Mouse (Mus musculus): Measurements from ENCODE around the gene Baiap3. TPM values are rescaled to one million over a fixed set of nuclear protein-coding genes. Genes with fewer than 3 reads are reported as not detected.

Gene Baiap3
- polyA plus RNA-seq (2015; fragmentation: Nextera tagmentation; extraction: Ambion mirVana) = 30.2 and 38.1 TPM in 2 replicates

DNA sequence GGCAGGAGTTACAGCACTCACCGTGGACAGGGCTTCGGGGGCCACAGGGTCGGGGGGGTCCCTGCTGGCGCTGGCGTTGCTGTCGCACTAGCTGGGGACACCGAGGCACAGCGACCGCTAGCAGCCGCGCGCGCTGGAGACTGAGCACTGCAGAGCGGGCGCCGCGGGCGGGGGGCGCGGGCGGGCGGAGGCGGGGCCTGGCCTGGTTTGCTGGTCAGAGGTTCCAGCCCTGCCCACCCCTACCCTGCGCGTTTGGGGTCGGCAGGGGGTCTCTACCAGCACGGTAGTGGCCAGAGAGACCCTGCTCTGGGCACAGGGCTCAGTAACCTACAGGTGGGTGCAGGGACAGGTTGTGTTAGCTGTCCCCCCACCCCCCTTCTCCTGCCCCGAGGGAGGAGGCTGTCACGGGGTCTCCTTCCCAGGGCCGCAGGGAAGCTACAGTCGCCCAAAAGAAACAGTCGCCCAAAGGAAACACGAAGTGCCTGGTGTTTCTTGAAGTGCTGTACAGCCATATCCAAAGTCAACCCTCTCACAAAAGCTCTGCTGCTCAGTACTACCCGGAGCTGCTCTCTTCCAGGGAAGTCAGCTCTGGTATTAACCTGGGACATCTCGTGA, at the start of gene Baiap3:
Gene Baiap3 (minus strand): TSS at position 225 of the 615 bp plus-strand sequence.
- 3% methylated on average over 35 of the region's 35 CpGs for WGBS
- Histone ChIP-seq H3K9ac (ENCODE audit: low read depth, low read length) (peak within 1 kb of the TSS; percentile 53), H3K9me3 (replicated peaks; ENCODE audit: control insufficient read depth, low read length, poor library complexity, severe bottlenecking) (no peaks in the 10 kb centered on the region), H3K27me3 (ENCODE audit: control insufficient read depth, insufficient read depth, low read depth, low read length) (no peaks in the 10 kb centered on the region), H3K4me3 (ENCODE audit: low read depth, low read length) (peak within 1 kb of the TSS; percentile 39), H3K36me3 (ENCODE audit: control insufficient read depth, insufficient read depth, low read length) (no peaks in the 10 kb centered on the region), H3K4me1 (ENCODE audit: control insufficient read depth, insufficient read depth, low read length) (peaks cover 52% of the 10 kb centered on the region), H3K27ac (ENCODE audit: low read length) (no peak within 1 kb of the TSS), H3K4me2 (ENCODE audit: low read length) (peak within 1 kb of the TSS; percentile 67)
- ATAC-seq = peak; percentile 2; the same call in 1 of the 2 replicates

DNA sequence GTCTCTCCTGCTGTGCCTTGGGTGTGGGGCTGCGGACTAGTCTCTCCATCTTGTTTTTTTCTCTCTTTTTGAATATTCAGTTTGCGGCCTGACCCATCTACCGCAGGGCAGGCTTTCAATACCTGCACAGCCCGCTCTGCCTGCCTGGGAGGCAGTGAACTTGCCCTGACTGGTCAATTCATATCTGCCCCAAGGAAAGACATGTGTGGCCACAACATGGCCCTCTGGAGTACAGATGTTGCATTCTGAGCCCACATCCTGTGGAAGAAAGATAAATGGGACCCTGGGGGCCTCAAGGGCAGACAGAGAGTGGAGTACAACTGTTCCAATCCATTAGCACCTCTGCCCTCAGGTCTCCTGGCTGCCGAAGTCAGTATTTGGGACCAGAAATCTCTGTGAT, 41.9 kb upstream of the Baiap3 start, which contains the start of gene Prss34:
Gene Prss34 (plus strand): TSS at position 301 of the 400 bp plus-strand sequence.
- Histone ChIP-seq H3K4me2 (ENCODE audit: low read length) (no peak within 1 kb of the TSS), H3K4me1 (ENCODE audit: control insufficient read depth, insufficient read depth, low read length) (no peaks in the 10 kb centered on the region), H3K4me3 (ENCODE audit: low read depth, low read length) (no peak within 1 kb of the TSS), H3K36me3 (ENCODE audit: control insufficient read depth, insufficient read depth, low read length) (no peaks in the 10 kb centered on the region), H3K9me3 (replicated peaks; ENCODE audit: control insufficient read depth, low read length, poor library complexity, severe bottlenecking) (no peaks in the 10 kb centered on the region), H3K27ac (ENCODE audit: low read length) (no peak within 1 kb of the TSS), H3K27me3 (ENCODE audit: control insufficient read depth, insufficient read depth, low read depth, low read length) (no peaks in the 10 kb centered on the region), H3K9ac (ENCODE audit: low read depth, low read length) (no peak within 1 kb of the TSS)
- WGBS = 90% methylated on average over 5 of the region's 5 CpGs
- no peak for ATAC-seq

DNA sequence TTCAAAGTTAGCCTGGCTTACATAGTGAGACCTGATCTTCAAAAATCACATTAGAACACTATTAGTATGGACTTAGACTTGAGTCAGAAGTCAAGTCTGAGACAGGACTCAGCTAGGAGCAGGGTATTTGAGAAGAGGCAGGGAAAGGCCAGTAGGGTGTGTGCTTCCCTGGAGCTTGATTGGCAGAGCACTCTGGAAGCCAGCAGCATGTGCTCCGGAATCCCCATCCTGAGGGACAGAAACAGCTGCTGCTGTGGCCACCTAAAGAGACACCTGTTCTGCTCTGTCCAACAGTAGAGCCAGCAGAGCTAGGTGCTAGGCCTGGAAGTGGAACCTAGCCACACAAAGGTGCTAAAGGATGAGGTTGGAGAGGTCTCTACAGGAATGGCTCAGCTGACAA, 37.9 kb upstream of the Baiap3 start:
- Histone ChIP-seq H3K4me2 (ENCODE audit: low read length) (no peak overlapping the region), H3K27me3 (ENCODE audit: control insufficient read depth, insufficient read depth, low read depth, low read length) (no peaks in the 10 kb centered on the region), H3K4me1 (ENCODE audit: control insufficient read depth, insufficient read depth, low read length) (no peaks in the 10 kb centered on the region), H3K9ac (ENCODE audit: low read depth, low read length) (no peak overlapping the region), H3K9me3 (replicated peaks; ENCODE audit: control insufficient read depth, low read length, poor library complexity, severe bottlenecking) (no peaks in the 10 kb centered on the region), H3K4me3 (ENCODE audit: low read depth, low read length) (no peak overlapping the region), H3K36me3 (ENCODE audit: control insufficient read depth, insufficient read depth, low read length) (no peaks in the 10 kb centered on the region), H3K27ac (ENCODE audit: low read length) (no peak overlapping the region)
- WGBS = 58% methylated on average over 1 of the region's 1 CpGs
- no peak for ATAC-seq

DNA sequence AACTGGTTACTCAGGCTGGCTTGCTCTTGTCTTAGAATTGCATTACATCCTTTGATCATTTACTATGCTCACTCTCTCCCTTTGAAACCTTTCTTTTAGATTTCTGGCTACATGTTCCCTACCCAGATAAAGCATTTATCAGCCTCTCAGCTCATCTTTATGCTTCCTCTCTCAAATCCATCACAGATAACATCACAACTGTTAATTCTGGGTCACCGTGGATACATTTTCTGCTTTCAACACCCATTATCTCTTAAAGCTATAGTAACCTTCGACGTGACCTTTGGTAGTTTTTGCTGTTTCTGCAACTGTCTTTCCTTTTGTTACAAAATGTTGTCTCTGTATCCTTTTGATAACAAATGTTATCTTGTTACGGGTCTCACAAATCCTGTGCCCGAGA, 37.3 kb upstream of the Baiap3 start:
- Histone ChIP-seq H3K36me3 (ENCODE audit: control insufficient read depth, insufficient read depth, low read length) (no peaks in the 10 kb centered on the region), H3K27ac (ENCODE audit: low read length) (no peak overlapping the region), H3K9me3 (replicated peaks; ENCODE audit: control insufficient read depth, low read length, poor library complexity, severe bottlenecking) (no peaks in the 10 kb centered on the region), H3K9ac (ENCODE audit: low read depth, low read length) (no peak overlapping the region), H3K27me3 (ENCODE audit: control insufficient read depth, insufficient read depth, low read depth, low read length) (no peaks in the 10 kb centered on the region), H3K4me3 (ENCODE audit: low read depth, low read length) (no peak overlapping the region), H3K4me2 (ENCODE audit: low read length) (no peak overlapping the region), H3K4me1 (ENCODE audit: control insufficient read depth, insufficient read depth, low read length) (no peaks in the 10 kb centered on the region)
- no peak for ATAC-seq
- WGBS = 85% methylated on average over 5 of the region's 5 CpGs

DNA sequence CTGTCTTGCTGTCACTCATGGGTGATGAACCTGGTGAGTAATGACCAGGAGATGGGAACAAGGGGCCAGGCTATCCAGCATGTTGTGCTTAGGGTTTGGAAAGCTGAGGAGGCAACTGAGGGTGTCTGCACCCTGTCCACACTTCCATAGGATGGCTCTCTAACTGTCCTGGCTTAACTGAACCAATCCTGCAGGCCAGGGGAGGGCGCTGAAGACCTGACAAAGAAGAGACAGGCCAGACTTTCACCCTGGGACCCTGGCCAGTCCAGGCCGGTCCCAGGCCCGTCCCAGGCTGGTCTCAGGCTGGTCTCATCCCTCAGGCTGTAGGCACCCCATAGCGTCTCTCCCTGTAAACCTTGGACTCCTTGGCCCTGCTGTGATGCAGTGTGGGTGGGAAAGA, 34.2 kb upstream of the Baiap3 start:
- Histone ChIP-seq H3K4me2 (ENCODE audit: low read length) (no peak overlapping the region), H3K9me3 (replicated peaks; ENCODE audit: control insufficient read depth, low read length, poor library complexity, severe bottlenecking) (no peaks in the 10 kb centered on the region), H3K4me3 (ENCODE audit: low read depth, low read length) (no peak overlapping the region), H3K36me3 (ENCODE audit: control insufficient read depth, insufficient read depth, low read length) (no peaks in the 10 kb centered on the region), H3K27ac (ENCODE audit: low read length) (no peak overlapping the region), H3K9ac (ENCODE audit: low read depth, low read length) (no peak overlapping the region), H3K4me1 (ENCODE audit: control insufficient read depth, insufficient read depth, low read length) (no peaks in the 10 kb centered on the region), H3K27me3 (ENCODE audit: control insufficient read depth, insufficient read depth, low read depth, low read length) (no peaks in the 10 kb centered on the region)
- WGBS = 23% methylated on average over 4 of the region's 4 CpGs
- ATAC-seq = no peak

DNA sequence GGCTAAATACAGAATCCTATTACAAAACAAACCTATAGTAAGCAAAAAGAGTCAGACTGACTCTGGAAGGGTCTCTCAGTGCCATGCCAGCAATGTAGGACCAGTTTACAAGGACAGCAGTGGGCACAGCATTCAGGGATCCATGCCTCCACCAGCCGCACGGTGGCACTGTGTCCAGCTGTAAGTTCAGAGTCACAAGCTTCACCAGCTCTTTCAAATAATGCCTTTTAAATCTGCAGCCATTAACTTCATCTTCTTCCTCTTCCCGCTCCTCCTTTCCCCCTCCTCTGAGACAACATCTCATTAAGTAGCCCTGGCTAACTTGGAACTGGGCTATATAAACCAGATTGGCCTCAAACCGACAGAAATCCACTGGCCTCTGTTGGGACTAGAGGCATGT, 32.7 kb upstream of the Baiap3 start:
- Histone ChIP-seq H3K4me3 (ENCODE audit: low read depth, low read length) (no peak overlapping the region), H3K9me3 (replicated peaks; ENCODE audit: control insufficient read depth, low read length, poor library complexity, severe bottlenecking) (no peaks in the 10 kb centered on the region), H3K36me3 (ENCODE audit: control insufficient read depth, insufficient read depth, low read length) (no peaks in the 10 kb centered on the region), H3K4me1 (ENCODE audit: control insufficient read depth, insufficient read depth, low read length) (no peaks in the 10 kb centered on the region), H3K4me2 (ENCODE audit: low read length) (no peak overlapping the region), H3K9ac (ENCODE audit: low read depth, low read length) (no peak overlapping the region), H3K27ac (ENCODE audit: low read length) (no peak overlapping the region), H3K27me3 (ENCODE audit: control insufficient read depth, insufficient read depth, low read depth, low read length) (no peaks in the 10 kb centered on the region)
- ATAC-seq = no peak
- WGBS = 19% methylated on average over 4 of the region's 4 CpGs

DNA sequence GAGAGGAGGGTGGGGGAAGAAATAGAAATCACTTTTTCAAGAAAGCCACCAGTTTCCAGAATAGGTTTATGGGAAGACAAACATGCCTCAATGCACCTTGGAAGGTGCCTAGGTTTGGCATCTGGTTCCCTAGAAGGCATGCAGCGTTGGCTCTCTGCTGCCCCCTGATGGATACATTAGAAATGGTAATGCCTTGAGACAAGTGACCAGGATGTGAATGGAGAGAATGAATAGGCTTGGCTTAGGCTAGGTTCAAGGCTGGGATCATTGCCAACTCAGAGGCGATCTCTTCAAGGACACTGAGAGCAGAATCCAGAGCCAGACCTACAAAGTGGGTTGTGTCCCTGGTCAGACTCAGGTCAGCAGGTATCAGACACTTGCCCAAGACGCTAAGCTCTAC, 28.9 kb upstream of the Baiap3 start:
- no peak for ATAC-seq
- WGBS = 20% methylated on average over 3 of the region's 3 CpGs

DNA sequence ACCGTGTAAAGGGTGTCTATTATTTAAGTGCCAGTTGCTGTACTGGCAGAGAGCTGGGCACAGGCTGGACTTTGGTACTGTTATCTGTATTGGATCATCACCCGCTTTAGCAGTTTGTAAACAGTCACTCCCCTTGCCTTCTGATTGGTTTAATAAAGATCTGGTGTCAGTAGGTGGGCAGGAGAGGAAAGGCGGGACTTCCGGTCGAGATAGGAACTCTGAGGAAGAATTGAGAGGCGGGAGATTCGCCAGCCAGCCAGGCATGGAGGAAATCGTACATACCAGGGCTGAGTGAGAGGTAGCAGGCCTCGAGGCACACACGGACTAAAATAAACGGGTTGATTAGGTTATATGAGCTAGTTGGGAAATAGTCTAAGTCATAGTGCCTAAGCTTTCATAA, 26.0 kb upstream of the Baiap3 start:
- ATAC-seq = no peak
- 35% methylated on average over 11 of the region's 11 CpGs for WGBS
- no peak overlapping the region for H3K9ac ChIP-seq (ENCODE audit: low read depth, low read length)
- H3K9me3 ChIP-seq (replicated peaks; ENCODE audit: control insufficient read depth, low read length, poor library complexity, severe bottlenecking) = no peaks in the 10 kb centered on the region
- no peaks in the 10 kb centered on the region for H3K36me3 ChIP-seq (ENCODE audit: control insufficient read depth, insufficient read depth, low read length)
- H3K27ac ChIP-seq (ENCODE audit: low read length) = no peak overlapping the region
- no peaks in the 10 kb centered on the region for H3K4me1 ChIP-seq (ENCODE audit: control insufficient read depth, insufficient read depth, low read length)
- no peak overlapping the region for H3K4me3 ChIP-seq (ENCODE audit: low read depth, low read length)
- no peaks in the 10 kb centered on the region for H3K27me3 ChIP-seq (ENCODE audit: control insufficient read depth, insufficient read depth, low read depth, low read length)
- no peak overlapping the region for H3K4me2 ChIP-seq (ENCODE audit: low read length)

More for the DNA sequence above, 28.9 kb upstream of the Baiap3 start:
- Histone ChIP-seq H3K27me3 (ENCODE audit: control insufficient read depth, insufficient read depth, low read depth, low read length) (no peaks in the 10 kb centered on the region), H3K27ac (ENCODE audit: low read length) (no peak overlapping the region), H3K4me1 (ENCODE audit: control insufficient read depth, insufficient read depth, low read length) (no peaks in the 10 kb centered on the region), H3K9ac (ENCODE audit: low read depth, low read length) (no peak overlapping the region), H3K4me3 (ENCODE audit: low read depth, low read length) (no peak overlapping the region), H3K9me3 (replicated peaks; ENCODE audit: control insufficient read depth, low read length, poor library complexity, severe bottlenecking) (no peaks in the 10 kb centered on the region), H3K4me2 (ENCODE audit: low read length) (no peak overlapping the region), H3K36me3 (ENCODE audit: control insufficient read depth, insufficient read depth, low read length) (no peaks in the 10 kb centered on the region)

DNA sequence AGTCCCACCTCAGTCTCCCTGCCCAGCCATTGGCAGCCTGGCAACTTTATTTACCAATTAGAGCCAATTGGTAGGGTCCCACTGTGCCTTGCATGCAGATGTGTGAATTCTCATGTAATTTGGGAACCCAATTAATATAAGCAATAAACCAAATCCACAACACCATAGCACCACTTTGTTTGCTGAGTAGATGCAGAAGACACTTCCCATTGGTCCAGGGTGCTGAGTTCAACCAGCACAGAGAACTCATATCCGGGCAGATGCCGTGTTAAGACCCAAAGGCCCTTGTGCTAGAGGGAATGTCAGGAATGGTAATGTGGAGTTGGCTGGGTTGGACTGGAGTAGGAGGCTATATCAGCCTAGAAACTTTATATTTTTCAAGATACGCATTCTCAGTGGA, 19.7 kb upstream of the Baiap3 start:
- no peak overlapping the region for H3K4me2 ChIP-seq (ENCODE audit: low read length)
- H3K9me3 ChIP-seq (replicated peaks; ENCODE audit: control insufficient read depth, low read length, poor library complexity, severe bottlenecking) = no peaks in the 10 kb centered on the region
- no peaks in the 10 kb centered on the region for H3K27me3 ChIP-seq (ENCODE audit: control insufficient read depth, insufficient read depth, low read depth, low read length)
- no peak overlapping the region for H3K4me3 ChIP-seq (ENCODE audit: low read depth, low read length)
- 94% methylated on average over 3 of the region's 3 CpGs for WGBS
- no peaks in the 10 kb centered on the region for H3K36me3 ChIP-seq (ENCODE audit: control insufficient read depth, insufficient read depth, low read length)
- H3K4me1 ChIP-seq (ENCODE audit: control insufficient read depth, insufficient read depth, low read length) = peaks cover 16% of the 10 kb centered on the region
- no peak for ATAC-seq
- H3K9ac ChIP-seq (ENCODE audit: low read depth, low read length) = no peak overlapping the region
- H3K27ac ChIP-seq (ENCODE audit: low read length) = no peak overlapping the region
